Mouse (Mus musculus): ENCODE measurements at regions not wholly inside any gene's neighbourhood (a gene's known extent, or its start where the extent isn't known, plus 50 kb on each side); places are given as distances from the start of the nearest gene placed in this dataset.

DNA sequence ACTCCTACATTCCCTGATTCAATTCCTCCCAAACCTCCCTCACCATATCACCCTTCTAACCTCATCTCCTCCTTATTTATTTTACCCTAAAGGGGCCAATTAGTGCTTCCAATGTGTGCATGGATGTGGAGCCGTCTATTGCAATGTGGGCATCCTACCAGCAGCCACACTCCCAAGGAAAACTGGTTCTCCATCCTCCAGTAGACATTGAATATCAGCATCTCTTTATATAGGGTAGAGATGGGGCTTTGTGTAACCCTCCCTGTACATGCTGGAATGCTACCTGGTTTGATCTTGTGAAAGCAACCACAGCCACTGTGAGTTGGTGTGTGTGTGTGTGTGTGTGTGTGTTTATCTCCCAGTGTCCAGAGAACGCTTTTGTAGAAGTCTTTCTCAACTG lies 126.5 kb downstream of the Fam124b start:
- TF ChIP-seq POLR2A (IDR thresholded peaks at IDR 0.05; ENCODE audit: insufficient read depth, low read depth, low read length) = no peak
- no peak for TF ChIP-seq CTCF (IDR thresholded peaks at IDR 0.05)
- no peak for TF ChIP-seq EP300 (IDR thresholded peaks at IDR 0.05; ENCODE audit: insufficient read depth, low read depth, low read length)

Data from heart, adult 2 months (tissue).